Mouse (Mus musculus): ENCODE results near the gene Snx29. TPM values are rescaled to one million over a fixed set of nuclear protein-coding genes. Genes with fewer than 3 reads are reported as not detected.
"Not testable (repeated sequence)": the region's sequence is repeated elsewhere in the genome, so short reads cannot be mapped to it uniquely, and the experiment has no call there.

Snx29 gene
- polyA plus RNA-seq, 2 experiments from 2014 or later = 11.7 to 16.1 TPM

DNA sequence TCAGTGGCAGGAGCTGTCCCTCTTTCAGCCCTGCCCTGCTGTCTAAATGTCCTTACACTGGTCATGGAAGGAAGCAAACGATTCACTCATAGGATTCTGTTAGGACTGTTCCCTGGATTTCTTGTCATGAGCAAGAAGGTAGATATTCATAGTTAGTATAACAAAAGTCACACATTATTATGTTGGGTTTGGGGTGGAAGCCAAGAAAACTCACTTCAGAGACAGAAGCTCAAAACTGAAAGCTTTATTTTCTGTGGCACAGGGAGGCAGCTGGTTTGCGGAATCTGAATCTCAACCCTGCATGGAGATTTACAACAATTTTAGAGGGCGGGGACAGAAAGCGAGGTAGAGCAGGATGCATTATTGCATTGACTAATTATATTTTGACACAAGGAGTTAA is 86.0 kb downstream of the Snx29 start:
- no peak for ATAC-seq

DNA sequence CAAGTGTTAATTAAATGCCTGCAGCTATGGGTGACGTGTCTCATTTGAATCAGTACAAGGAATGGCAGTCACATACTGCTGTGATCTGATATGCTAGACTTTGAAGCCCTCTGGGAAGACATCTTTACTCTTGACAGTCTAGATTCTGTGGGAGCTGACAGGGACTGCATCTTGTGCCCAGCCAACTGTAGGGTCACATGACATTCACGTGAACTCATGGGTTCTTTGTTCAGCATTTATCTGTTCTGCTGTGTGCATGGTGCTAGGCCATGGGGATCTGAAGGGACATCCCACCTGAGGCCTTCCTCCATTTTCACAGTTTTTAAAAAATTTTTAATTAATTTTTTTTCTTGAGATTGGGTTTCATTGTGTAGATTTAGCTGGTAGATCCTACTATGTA is 91.9 kb downstream of the Snx29 start:
- no peak for ATAC-seq

DNA sequence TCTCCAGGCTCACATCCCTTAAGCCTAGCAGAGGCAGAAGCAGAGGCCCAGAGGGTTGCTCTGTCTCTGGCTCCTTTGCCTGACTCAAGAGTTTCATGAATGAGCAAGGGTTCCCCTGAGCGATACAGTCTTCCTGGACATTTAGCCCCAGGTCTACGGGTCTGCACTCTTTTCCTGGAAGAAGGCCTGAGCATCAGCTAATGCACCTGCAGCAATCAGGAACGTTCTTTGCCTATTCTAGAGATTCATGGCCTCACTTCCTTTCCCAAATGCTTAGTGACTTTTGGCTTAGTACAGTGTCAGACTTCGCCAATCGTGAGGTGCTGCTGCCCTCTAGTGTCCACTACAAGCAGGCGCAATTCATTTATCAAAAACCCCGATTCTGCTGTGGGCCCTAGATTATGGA is 95.5 kb downstream of the Snx29 start:
- peak; percentile 94 for ATAC-seq

DNA sequence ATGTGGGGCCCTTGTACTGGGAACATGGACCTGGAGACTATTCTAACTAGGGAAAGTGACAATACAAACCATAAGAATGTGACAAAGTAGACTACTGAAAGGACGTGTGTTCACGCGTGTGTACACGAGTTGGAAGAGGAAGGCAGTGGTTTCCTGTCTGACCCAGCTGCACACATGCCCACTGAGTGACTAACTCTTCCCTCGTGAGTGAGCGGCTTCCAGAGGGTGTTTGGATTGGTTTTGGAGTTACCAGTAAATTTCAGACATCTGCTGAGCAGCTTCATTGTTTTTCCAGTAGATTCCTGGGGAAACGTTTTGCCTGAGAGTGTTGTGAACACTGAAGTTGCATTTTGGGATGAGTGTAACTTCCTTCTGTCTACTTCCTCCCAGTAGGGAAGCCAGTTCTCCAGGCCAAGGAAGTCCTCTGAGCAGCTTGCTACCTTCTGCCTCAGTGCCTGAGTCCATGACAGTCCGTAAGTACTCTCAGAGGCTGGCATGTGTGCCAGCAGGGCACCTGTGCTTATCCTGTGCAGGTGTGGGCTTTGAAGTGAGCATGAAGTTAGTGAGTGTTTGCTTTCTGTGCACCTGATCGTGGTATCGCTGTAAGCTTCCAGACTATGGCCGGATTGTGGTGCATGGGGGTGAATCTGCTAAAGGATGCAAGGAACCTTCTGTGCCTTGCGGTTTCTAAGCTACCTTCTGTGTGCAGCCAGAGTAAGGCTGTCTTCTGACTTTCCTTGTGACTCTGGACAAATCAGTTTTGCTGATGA is 97.8 kb downstream of the Snx29 start:
- ATAC-seq = no peak

DNA sequence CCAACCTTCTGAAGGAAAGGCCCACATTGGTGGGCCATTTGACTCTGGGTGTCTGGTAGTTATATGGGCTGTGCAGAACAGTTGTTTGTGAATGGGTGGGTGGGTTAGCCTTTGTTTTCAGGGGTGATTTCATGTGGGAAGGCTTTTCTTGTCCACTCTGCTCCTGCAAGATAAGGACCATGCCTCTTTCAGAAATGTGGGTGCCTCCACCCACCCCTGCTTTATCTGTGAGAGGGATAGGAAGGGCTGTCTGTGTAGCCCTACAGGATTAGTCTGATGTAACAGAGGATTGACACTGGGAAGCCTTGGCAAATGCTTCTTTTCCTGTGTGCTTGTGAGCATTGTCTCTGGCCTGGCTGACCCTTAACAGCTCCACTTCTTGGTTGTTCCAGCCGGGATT is 99.5 kb downstream of the Snx29 start:
- ATAC-seq = no peak

DNA sequence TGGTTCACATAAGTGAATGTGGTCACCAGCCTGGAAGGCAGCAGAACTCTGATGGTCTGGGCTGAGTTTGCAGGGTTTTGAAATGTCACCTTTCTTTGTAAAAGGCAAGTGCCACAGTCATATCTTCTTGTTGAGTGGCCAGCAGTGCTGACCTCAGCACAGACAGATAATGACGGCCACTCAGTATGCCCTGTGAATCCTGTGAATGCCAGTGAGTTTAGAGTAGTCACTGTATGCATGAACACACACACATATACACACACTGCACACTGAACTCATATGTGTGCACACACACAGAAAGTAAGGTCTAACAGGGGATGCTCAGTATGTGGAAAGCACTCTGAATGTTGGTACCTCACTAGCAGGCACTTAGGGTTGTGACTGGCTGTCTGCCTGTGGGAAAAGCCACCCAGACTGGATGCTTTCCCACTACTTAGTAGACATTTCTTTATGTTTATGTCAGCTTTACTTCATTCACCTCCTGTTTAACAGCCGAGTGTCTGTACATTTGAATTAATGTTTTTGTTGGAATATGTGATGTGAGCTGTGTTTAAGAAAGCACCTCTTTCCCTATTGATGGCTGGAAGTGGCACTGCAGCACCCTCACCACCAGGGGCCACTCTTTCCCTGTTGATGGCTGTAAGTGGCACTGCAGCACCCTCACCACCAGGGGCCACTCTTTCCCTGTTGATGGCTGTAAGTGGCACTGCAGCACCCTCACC is 100.3 kb downstream of the Snx29 start:
- ATAC-seq = no peak

DNA sequence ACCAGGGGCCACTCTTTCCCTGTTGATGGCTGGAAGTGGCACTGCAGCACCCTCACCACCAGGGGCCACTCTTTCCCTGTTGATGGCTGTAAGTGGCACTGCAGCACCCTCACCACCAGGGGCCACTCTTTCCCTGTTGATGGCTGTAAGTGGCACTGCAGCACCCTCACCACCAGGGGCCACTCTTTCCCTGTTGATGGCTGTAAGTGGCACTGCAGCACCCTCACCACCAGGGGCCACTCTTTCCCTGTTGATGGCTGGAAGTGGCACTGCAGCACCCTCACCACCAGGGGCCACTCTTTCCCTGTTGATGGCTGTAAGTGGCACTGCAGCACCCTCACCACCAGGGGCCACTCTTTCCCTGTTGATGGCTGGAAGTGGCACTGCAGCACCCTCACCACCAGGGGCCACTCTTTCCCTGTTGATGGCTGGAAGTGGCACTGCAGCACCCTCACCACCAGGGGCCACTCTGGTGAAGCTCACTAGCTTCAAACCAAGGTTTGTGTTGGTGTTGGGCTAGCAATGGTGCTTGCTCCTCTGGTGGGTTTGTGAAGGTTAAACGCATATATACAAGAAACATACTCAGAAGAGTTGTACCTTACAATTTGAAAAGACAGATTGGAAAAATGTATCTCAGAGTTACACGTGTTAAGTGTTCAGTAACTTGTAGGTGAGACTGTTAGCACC is 101.0 kb downstream of the Snx29 start:
- not testable (repeated sequence) for ATAC-seq

DNA sequence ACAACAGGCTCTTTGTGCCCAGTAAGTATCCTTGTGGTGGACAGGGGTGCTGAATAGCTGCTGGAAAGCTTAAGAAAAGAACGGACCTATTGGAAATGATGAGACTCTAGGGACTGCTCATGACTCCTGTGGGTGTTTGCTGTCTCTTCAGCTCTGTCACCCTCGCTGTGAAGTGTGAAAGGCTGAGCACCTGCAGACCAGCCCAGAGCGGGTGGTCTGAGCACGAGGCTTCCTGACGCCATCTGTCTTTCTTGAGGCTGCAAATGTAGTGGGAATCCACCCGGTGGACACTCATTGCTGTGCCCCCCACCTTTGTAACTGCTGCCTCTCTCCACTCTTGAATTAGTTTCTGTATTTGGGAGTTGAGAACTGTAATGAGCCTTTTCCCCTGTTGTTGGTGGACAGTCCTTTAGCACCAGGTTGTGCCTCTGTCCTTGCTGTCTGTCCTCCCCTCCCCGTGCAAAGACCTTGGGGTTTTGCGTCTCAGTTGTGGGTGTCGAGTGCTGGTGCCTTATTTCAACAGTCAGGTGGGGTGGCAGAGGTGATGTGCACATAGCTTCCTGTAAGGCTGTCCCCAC is 101.9 kb downstream of the Snx29 start:
- ATAC-seq = no peak

DNA sequence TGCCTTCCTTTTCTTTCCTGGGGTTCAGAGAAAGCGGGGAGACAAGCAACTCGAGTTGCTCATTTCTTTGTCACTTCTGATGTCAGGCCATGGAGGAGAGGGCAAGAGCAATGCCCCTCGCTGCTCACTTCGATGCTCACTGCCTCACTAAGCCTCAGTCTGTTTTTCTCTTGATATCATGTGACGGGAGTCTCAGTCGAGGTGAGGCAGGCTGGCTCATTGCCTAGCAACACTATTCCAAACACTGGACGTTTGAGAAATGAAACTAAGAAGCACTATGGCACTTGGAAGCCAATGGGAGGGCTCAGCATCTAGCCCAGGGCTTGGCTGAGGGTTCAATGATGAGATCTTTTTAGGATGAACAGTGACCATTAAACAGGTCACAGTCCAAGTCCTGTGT is 102.6 kb downstream of the Snx29 start:
- no peak for ATAC-seq

DNA sequence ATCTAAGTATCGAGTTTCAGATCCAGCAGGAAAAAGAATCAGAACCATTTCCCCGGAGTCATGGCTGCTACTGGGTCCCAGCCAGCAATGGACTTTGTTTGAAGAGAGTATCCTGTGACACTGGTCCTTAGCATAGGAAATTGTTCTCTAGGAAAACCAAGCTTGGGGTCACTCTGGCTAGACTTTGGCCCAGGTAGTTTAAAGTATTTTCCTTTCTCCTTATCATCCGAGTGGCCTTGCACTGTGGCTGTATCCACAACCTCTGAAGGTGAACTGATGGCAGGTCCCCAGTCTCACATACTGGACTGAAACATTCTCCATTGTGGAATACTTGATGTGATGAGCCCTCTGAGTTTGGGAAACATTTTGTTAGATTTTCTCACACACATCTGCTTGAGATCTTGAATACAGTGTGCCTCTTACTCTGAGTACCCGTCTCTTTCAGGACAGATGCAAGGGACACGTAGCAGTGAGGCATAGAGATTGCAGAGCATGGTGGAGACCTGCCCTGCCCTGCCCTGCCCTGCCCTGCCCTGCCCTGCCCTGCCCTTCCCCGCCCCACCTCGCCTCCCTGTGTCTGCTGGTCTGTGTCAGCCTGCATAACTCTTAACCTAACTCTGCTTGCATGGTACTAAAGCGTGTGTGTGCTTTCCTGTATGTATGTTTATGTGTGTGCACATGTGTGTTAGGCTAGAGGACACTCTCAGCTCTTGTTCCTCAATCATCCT is 104.3 kb downstream of the Snx29 start:
- ATAC-seq = no peak

DNA sequence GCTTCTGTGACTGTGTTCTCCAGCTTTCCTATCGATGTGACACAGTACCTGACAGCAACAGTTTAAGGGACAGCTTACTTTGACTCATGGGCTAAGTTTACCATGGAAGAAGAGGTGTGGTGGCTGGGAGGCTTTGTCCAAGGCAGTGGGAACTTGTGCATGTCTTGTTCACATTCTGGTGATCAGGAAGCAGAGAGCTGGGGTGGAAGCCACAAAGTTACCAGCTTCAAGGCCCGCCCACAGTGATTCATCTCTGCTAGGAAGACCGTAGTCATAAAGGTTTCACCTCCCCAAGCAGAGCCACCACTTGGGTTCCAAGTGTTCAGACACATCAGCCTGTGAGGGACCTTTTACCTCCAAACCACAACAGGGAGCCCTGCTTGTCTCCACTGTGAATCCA is 107.1 kb downstream of the Snx29 start:
- no peak for ATAC-seq

DNA sequence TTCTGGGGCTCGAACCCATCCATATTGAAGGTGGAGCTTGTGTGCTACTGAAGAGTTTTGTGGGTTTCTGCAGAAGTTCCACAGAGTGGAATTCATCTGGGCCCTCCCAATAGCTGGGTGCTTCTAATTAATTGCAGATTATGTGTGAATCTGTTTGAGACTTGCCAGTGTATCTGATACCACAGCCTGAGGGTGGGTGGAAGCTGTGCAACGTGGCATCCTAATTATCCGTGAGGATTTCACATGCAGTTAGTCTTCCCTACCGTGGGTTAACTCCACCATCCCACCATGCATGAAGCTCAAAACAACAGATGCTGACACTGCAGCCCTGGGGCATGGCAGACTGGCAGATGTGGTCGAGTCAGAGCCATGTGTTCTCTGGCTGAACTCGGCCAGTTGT is 107.8 kb downstream of the Snx29 start:
- ATAC-seq = no peak

DNA sequence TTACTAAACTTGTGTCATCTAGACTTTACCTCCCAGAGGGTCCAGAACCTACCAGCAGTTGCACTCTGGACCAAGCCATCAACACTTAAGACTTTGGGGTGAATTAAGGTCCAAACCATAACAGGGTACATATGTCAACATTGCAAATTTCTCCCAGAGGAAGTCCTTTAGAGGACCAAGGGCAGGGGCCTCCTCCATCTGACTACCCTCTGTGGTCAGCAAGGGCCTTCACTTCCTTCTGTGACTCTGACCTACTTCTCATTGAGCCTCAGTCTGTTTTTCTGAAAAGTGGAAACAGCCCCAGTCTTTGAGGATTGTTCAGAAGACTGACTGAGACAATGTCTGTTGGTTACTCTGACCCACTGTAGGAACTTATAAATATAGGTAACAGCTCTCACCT is 111.1 kb downstream of the Snx29 start:
- no peak for ATAC-seq

DNA sequence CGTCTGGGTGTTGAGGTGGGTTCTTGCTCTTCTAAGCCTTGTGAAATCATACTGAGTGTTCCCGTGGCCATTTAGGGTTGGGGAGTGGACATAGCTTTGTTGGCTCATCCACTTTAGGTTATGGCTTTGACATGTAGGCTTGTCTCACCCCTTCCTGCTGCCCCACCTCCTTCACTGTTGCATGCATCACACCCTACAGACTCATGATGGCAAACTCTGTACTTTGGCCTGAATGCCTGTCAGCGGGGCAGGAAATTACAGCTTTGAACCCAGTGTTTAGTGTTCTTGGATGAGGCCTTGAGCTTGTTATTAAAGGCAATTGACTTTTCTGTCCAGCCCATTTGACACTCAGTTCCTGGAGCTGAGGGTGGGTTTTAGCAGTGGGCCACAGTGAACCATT is 114.9 kb downstream of the Snx29 start:
- no peak for ATAC-seq

DNA sequence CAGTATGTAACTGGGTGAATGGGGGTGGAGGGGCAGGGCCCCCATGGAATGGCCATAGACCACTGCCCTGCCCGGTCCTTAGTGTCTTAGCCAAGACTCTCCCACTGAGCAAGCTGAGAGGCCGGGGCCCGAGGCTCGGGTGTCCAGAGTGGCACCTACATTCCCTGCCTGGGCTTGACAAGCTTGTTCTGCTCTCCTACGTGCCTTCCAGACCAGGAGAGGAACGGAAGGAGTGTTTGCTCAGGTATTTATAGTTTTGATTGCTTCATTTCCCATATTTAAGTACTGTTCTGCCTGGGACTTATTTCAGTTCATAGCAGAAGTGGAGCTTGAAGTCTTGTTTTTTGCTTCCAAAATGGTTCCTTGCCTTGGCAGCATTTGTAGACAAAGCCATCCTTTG is 116.7 kb downstream of the Snx29 start:
- no peak for ATAC-seq

DNA sequence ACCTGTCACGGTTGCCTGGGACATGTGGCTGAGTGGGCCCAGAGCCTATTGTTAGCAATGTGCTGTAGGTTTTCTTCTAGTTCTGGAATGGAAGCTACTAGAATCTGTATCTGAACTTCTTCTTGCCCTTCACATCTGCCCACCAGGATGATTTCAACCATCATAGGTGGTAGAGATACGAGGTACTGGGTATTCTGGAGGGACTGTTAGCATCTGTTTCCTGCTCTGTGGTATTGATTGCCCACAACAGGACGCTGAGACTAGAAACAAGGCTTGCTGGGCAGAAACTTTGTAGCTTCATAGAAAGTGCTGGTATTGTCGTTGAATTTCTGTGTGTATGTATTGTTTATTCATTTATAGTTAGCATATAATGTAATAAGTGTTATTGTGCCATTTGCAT is 118.9 kb downstream of the Snx29 start:
- no peak for ATAC-seq

DNA sequence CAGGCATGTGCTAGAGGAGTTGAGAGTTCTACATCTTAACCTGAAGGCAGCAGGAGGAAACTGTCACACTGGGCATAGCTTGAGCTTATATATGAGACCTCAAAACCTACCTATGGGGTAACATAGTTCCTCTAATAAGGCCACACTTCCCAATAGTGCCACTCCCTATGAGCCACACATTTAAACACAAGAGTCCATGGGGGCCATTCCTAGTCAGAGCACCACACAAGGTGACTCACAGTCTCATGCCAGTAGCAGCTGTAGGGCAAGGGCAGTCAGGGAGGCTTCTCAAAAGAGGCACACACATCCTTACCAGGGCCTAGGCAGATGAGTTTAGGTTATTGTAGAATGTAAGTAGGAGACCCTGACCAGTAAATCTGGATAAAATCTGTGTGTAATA is 119.8 kb downstream of the Snx29 start:
- ATAC-seq = no peak

DNA sequence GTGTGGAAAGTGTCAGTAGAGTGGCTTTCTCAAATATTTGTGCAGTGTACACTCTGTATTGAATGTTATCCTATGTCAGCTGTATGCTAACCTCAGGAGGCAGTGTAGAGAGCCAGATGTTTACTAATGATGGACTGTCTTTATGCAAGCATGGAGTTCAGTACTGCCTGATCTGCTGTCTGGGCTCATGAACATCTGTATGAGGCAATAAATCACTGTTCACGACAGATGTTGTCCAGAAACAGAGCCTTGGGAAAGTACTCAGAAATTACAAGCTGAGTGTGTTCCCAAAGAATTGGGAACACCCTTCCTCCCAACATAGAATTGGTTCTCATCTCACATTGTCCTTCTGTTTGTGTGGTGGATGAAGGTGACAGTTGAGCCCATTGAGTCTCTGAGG is 121.9 kb downstream of the Snx29 start:
- no peak for ATAC-seq

DNA sequence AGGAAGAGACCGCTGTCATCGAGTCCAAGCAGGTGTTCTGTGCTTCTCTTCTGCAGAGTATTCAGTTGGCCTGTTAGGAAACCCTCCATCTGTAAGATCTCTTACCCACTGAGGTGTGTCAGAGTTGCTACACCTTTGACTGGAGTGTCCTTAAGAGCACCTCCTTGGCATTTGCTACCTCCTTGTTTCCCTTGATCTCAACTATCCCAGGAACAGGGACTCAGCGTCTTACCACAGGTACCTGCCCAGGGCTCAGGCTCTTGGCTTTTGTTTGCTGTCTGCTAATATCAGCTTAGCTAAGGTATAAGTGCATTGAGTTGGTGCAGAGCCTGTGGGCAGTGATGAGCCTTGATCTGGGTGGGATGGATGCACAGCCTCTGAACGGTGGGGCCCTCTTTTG is 124.3 kb downstream of the Snx29 start:
- no peak for ATAC-seq

DNA sequence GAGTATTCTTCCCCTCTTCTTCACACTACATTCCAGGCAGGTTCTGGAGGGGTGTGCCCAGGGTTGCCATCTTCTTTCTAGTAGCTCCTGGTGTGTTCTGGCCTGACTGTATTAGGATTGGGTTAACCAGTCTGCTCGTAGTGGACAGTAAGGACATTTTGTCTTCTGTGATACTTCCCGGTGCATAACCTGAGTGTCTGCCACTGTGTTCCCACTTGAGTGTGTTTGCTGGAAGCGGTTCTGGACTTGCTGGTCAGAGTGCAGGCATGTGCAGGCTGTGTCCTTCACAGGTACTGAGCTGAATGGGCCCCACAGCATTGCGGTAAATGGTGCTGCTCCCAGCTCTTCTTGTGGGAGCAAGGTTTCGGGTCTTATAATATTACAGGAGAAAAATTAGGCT is 125.2 kb downstream of the Snx29 start:
- ATAC-seq = no peak

DNA sequence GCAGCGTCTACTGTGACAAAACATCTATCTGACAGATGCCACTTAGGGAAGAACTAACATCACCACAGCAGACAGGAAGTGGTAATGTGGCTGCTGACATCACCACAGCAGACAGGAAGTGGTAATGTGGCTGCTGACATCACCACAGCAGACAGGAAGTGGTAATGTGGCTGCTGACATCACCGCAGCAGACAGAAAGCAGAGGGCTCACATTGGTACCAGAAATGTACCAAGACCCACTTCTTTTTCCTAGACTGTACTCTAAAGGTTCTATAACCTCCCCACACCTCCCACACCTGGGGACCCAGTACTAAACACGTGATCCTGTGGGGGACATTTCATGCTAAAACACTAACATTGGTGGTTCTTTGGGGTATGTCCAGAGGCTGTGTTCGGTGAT is 126.0 kb downstream of the Snx29 start:
- peak; percentile 87 for ATAC-seq

DNA sequence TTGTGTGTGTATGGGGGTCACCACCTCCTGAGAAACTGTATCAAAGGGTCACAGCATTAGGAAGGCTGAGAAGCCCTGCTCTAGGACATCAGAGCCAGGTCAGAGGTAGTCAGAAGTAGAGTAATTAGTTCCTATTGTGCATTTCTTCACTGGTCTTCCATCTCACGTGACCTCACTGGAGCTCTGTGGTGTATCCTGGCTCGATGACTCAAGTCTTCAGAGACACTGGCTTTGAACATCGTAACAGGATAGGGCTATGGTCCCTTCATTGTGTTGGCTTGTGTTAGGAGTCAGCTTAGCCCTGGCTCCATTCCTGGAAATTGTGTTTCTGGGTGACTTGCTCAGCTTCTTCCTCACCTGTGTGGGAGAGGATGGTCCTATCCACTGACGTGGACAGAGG is 126.6 kb downstream of the Snx29 start:
- no peak for ATAC-seq

DNA sequence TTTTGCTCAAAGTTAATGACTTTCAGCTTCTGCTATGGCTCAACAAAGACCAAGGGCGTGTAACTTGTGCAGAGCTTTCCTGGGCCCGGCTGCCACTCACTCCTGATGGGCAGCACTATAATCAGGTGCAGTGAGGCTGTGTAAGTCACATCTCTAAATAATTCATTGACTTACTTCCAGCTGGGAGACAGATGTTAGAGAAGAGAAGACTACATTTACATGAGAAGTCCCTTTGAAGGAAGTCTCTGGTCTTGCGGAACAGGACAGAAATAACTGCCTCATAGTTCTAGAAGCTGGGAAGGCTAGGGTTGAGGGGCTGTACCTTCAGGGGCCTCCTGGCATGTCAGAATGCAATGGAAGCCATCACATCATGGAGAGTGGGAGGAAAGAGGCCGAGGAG is 127.9 kb downstream of the Snx29 start:
- no peak for ATAC-seq
